Mouse (Mus musculus): Measurements from ENCODE around the gene Trat1. TPM values are rescaled to one million over a fixed set of nuclear protein-coding genes. Genes with fewer than 3 reads are reported as not detected.
A peak's percentile ranks its signal among the peaks of the same experiment; 100 is the strongest.

Gene Trat1
- polyA plus RNA-seq (2011; ENCODE audit: insufficient read length, low read depth, missing spikeins), result not detected in 2 replicates

DNA sequence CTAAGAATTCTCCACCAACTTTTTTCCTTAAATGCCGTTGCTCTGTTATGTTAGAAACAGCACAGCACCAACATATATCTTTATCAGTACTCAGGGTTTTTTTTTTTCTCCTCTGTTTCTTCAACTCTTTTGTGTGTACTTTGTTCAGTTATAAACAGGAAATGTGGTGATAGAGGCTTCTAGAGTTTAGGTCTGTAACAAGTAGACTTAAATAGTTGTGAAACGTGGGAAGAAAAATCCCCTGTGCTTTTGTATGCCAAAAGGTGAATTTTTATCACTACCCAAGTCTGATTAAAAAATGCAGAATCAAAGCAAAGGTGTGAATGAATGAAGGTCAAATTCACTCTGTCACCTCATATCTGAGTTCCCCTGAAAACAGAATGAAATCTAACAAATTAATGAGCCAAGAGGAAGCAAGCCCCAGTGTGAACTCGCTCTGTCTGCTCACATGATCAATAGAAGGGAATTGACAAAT, at the start of gene Trat1:
TSS of gene Trat1 (minus strand) at position 51 of the 475 bp plus-strand sequence.
- no peak within 1 kb of the TSS for H3K27ac ChIP-seq (ENCODE audit: insufficient read depth, low read length)
- no peaks in the 10 kb centered on the region; the same call in 1 of the 2 replicates for H3K4me1 ChIP-seq (ENCODE audit: control insufficient read depth, insufficient read depth, low read length)
- no peak within 1 kb of the TSS for H3K4me3 ChIP-seq (ENCODE audit: insufficient read depth, low read length)
- TF ChIP-seq POLR2A (IDR thresholded peaks at IDR 0.05; ENCODE audit: low read depth, low read length) (no peak), CTCF (IDR thresholded peaks at IDR 0.05; ENCODE audit: borderline replicate concordance, insufficient read depth, low read length) (no peak)

DNA sequence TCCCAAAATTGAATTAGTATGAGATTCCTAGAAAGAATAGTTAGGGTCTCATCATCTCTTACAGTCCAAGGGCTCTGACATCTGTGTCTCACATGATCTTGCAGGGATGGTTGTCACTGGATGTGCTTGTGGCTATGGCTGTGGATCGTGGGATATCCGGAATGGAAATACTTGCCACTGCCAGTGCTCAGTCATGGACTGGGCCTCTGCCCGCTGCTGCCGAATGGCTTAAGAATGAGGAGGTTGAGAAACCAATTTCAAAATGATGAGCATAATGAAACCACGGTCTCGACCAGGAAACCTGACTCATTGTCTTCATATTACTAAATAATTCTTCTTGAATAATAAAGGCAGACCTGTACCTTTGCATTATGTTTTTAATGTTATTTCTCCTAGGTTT, 46.7 kb upstream of the Trat1 start:
- no peak overlapping the region for H3K4me3 ChIP-seq (ENCODE audit: insufficient read depth, low read length)
- H3K27ac ChIP-seq (ENCODE audit: insufficient read depth, low read length), result no peak overlapping the region
- no peaks in the 10 kb centered on the region for H3K4me1 ChIP-seq (ENCODE audit: control insufficient read depth, insufficient read depth, low read length)

DNA sequence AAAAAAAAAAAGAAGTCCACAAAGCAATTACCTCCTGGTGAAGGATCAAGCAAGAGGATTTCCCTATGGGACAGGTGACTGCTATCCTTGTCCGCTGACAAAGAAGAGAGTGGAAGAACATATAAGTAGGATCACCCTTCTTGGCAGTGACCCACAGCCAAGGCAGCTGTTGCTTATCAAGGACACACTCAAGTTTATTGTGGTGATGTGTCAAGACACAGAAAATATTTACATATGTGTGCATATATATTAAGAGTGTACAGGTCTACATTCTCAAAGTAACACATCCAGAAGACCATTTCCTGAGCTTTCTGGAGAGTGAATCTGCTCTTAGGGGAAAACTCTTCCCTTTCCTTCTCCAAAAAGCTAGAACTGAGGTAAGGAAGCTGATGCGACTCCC, 44.9 kb upstream of the Trat1 start, which contains the start of gene Retnlb:
TSS of gene Retnlb (plus strand) at position 162 of the 400 bp plus-strand sequence.
- H3K4me3 ChIP-seq (ENCODE audit: insufficient read depth, low read length), result no peak within 1 kb of the TSS
- no peak within 1 kb of the TSS for H3K27ac ChIP-seq (ENCODE audit: insufficient read depth, low read length)
- TF ChIP-seq POLR2A (IDR thresholded peaks at IDR 0.05; ENCODE audit: low read depth, low read length), result no peak
- no peak for TF ChIP-seq CTCF (IDR thresholded peaks at IDR 0.05; ENCODE audit: borderline replicate concordance, insufficient read depth, low read length)
- no peaks in the 10 kb centered on the region for H3K4me1 ChIP-seq (ENCODE audit: control insufficient read depth, insufficient read depth, low read length)

More for the DNA sequence above, 46.7 kb upstream of the Trat1 start:
- TF ChIP-seq CTCF (IDR thresholded peaks at IDR 0.05; ENCODE audit: borderline replicate concordance, insufficient read depth, low read length) (no peak), POLR2A (IDR thresholded peaks at IDR 0.05; ENCODE audit: low read depth, low read length) (no peak)

DNA sequence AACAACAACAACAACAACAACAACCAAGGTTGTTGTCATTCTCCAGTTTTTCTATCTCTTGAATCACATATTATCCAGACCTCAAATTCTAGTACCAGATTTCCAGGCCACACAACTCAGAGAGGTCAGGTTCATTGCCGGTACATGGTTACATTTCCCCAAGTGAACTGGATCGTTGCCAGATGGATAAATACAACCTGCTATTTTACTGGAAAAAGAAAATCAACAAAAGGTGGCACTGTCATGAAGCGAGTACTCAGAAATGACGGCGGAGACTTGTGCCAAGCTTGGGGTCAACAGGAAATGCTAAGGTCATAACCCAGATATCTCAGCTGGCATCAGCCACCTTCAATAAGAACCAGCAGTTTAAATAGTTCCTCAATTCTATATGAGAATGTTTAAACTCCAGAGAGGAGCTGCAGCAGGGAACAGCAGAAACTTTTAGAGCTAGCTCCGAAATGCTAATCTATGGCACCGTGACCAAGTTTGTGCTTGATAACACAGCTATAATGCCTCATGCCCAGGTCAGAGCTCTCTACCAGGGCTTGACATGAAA, 40.1 kb upstream of the Trat1 start:
- no peak for TF ChIP-seq POLR2A (IDR thresholded peaks at IDR 0.05; ENCODE audit: low read depth, low read length)
- TF ChIP-seq CTCF (IDR thresholded peaks at IDR 0.05; ENCODE audit: borderline replicate concordance, insufficient read depth, low read length), result no peak
- Histone ChIP-seq H3K4me3 (ENCODE audit: insufficient read depth, low read length) (no peak overlapping the region), H3K4me1 (ENCODE audit: control insufficient read depth, insufficient read depth, low read length) (no peaks in the 10 kb centered on the region), H3K27ac (ENCODE audit: insufficient read depth, low read length) (no peak overlapping the region)

DNA sequence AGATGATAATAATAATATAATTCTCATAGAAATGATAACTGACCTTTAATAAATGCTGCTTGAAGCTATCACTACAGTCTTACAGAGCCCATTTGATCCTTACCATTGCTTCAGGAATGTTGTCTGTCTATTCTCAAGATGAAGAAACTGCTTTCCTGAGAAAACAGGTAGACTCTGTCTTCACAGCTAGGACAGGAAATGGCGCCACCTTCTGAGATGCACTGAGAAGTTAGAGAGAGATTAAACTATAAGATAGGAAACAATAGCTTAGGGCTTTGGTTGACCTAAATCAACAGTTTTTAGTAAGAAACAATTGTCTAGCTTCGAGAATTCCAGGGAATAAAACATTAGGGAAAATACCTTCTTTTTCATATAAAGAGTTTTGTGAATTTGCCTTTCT, 37.6 kb upstream of the Trat1 start:
- H3K4me1 ChIP-seq (ENCODE audit: control insufficient read depth, insufficient read depth, low read length), result no peaks in the 10 kb centered on the region
- TF ChIP-seq CTCF (IDR thresholded peaks at IDR 0.05; ENCODE audit: borderline replicate concordance, insufficient read depth, low read length) (no peak), POLR2A (IDR thresholded peaks at IDR 0.05; ENCODE audit: low read depth, low read length) (no peak)
- no peak overlapping the region for H3K27ac ChIP-seq (ENCODE audit: insufficient read depth, low read length)
- no peak overlapping the region for H3K4me3 ChIP-seq (ENCODE audit: insufficient read depth, low read length)

DNA sequence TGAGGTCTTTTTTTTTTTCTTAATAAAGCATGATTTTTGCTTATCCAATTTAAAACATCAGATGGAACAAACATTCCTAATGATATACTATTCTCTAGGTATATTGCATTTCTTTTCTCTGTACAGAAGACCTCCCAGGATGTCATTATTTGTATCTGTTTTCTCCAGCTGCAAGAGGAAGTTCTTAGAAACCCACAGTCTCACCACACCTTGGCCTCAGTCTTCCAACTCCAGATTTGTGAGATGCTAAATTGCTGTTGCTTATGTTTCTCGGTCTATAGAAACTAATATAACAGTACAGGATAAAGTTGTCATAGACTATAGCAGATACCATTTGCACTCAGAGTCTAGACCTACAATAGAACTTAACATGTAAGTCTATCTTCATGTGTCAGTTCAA, 34.7 kb upstream of the Trat1 start:
- no peak for TF ChIP-seq POLR2A (IDR thresholded peaks at IDR 0.05; ENCODE audit: low read depth, low read length)
- Histone ChIP-seq H3K4me3 (ENCODE audit: insufficient read depth, low read length) (no peak overlapping the region), H3K4me1 (ENCODE audit: control insufficient read depth, insufficient read depth, low read length) (no peaks in the 10 kb centered on the region), H3K27ac (ENCODE audit: insufficient read depth, low read length) (no peak overlapping the region)

DNA sequence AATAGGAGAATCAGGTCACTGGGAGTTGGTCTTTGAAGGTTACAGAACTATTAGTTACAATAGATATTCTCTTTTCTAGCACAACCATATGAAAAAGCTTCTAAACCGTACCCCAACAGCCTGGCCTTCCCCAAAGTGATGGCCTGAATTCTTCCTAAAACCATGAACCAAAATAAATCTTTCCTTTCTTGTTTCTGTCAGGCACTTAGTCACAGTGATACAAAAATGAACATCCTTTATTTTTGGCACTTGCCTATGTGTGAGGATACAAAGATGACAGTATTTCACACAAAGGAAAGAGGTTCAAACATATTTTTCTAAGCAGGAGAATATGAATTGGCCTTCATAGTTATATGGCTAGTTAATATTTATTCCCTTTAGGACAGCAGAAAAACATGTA, 33.6 kb upstream of the Trat1 start:
- Histone ChIP-seq H3K27ac (ENCODE audit: insufficient read depth, low read length) (no peak overlapping the region), H3K4me3 (ENCODE audit: insufficient read depth, low read length) (no peak overlapping the region), H3K4me1 (ENCODE audit: control insufficient read depth, insufficient read depth, low read length) (no peaks in the 10 kb centered on the region)
- no peak for TF ChIP-seq POLR2A (IDR thresholded peaks at IDR 0.05; ENCODE audit: low read depth, low read length)
- TF ChIP-seq CTCF (IDR thresholded peaks at IDR 0.05; ENCODE audit: borderline replicate concordance, insufficient read depth, low read length), result no peak

DNA sequence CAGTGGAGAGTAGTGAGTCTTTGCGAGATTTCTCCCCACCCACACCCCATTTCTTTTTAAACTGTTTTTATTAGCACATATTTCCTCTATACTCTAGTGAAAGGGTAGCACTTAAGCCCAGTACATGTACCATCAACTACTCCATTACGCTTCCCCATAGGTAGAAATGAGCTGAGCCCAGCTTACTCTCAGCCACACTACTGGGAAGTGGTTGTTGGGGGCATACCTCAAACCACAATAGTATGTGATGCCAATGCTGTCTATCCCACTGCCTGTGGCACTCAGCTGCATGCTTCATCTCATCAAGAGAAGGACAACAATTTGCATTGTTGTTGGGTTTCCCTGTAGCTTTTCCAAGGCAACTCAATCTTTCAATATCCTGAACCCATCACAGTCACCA, 29.1 kb upstream of the Trat1 start:
- Histone ChIP-seq H3K4me3 (ENCODE audit: insufficient read depth, low read length) (no peak overlapping the region), H3K27ac (ENCODE audit: insufficient read depth, low read length) (no peak overlapping the region), H3K4me1 (ENCODE audit: control insufficient read depth, insufficient read depth, low read length) (no peaks in the 10 kb centered on the region)
- TF ChIP-seq POLR2A (IDR thresholded peaks at IDR 0.05; ENCODE audit: low read depth, low read length), result no peak
- TF ChIP-seq CTCF (IDR thresholded peaks at IDR 0.05; ENCODE audit: borderline replicate concordance, insufficient read depth, low read length), result no peak

DNA sequence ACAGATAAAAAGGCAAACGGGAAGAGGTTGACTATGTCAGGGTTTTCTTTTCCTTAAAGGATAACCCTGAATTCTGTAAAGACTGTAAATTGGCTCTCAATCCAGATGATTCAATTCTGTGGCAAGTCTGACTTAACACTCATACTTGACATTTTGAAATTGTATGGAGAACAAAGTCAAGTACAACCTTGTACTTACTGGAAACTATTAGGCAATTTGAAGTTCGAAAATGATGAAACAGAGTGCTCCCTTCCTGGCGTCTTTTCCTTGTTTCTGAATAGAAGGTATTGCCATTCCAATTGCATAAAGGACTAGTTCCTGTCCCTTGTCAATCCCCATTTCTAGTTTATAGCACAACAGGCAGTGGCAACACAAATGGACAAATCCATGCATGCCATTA, 27.6 kb upstream of the Trat1 start:
- Histone ChIP-seq H3K4me3 (ENCODE audit: insufficient read depth, low read length) (no peak overlapping the region), H3K4me1 (ENCODE audit: control insufficient read depth, insufficient read depth, low read length) (no peaks in the 10 kb centered on the region), H3K27ac (ENCODE audit: insufficient read depth, low read length) (peak overlapping the region; percentile 81)
- TF ChIP-seq POLR2A (IDR thresholded peaks at IDR 0.05; ENCODE audit: low read depth, low read length), result no peak
- no peak for TF ChIP-seq CTCF (IDR thresholded peaks at IDR 0.05; ENCODE audit: borderline replicate concordance, insufficient read depth, low read length)

DNA sequence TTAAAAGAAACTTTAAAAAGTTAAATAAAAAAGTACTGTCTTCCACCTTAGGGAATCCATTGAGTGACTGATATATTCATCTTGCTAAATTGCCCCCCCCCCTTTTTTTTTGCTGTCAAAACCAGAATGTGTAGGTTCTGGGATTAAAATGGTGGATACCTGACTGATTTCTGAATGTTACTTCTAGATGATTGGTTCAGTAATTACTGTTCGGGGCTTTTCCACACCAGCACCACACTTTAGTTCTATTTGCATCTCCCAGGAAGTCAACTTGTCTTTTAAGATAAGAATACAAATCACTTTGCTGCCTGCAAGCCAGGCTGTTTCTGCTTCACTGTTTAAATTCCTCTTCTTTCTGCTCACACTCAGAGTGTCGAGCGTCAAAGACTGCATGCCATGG, 26.5 kb upstream of the Trat1 start:
- Histone ChIP-seq H3K4me3 (ENCODE audit: insufficient read depth, low read length) (no peak overlapping the region), H3K27ac (ENCODE audit: insufficient read depth, low read length) (no peak overlapping the region), H3K4me1 (ENCODE audit: control insufficient read depth, insufficient read depth, low read length) (no peaks in the 10 kb centered on the region)
- TF ChIP-seq CTCF (IDR thresholded peaks at IDR 0.05; ENCODE audit: borderline replicate concordance, insufficient read depth, low read length), result no peak
- TF ChIP-seq POLR2A (IDR thresholded peaks at IDR 0.05; ENCODE audit: low read depth, low read length), result no peak
